Mouse (Mus musculus) thymus, postnatal 0 days (tissue): ENCODE results near the gene Myo18a. TPM values are rescaled to one million over a fixed set of nuclear protein-coding genes. Genes with fewer than 3 reads are reported as not detected.

ENCODE experiments used
- DNase-seq: peaks from one replicate; pipeline ENCODE4 v3.0.0-alpha.2; 2015; ENCODE audit warnings: low spot score
- polyA plus RNA-seq: library from polyadenylated mRNA; unstranded; fragments of >200 nt; fragmentation: Nextera tagmentation; extraction: Ambion mirVana; gene quantifications from 2 replicates; pipeline ENCODE4 v1.2.1, GENCODE M21; 2015

Myo18a gene
- polyA plus RNA-seq, 1 experiment from 2014 or later: 27.5 TPM

DNA sequence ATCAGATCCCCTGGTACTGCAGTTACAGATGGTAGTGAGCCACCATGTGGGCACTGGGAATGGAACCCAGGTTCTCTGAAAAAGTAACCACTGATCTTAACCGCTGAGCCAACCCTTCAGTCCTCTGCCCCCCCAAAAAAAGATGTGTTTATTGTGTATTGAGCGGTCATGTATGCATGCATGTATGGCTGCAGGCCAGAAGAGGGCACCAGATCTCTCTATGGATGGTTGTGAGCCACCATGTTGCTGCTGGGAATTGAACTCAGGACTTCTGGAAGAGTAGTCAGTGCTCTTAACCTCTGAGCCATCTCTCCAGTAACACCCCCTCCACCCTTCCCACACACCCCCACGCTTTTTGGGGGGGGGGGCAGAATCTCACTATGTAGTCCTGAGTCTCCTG is 72.1 kb downstream of the Myo18a start:
- peak; percentile 13 for DNase-seq

DNA sequence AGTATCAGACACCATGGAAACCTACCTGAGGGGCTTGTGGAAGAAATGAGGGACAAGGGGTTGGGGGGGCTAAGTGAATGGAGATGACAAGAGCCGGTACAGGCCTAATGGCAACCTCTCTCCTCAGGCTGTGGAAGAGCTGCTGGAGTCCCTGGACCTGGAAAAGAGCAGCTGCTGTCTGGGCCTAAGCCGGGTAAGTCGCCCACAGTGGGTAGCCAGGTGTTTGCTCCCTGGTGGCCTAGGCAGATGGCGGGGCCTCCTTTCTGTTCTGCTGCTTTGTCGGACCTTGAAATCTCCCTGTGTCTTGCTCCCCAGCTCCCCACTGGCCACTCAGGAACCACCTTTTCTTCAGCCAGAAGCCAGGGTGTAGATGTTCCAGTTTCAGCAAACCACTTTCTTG is 73.2 kb downstream of the Myo18a start:
- DNase-seq: no peak

DNA sequence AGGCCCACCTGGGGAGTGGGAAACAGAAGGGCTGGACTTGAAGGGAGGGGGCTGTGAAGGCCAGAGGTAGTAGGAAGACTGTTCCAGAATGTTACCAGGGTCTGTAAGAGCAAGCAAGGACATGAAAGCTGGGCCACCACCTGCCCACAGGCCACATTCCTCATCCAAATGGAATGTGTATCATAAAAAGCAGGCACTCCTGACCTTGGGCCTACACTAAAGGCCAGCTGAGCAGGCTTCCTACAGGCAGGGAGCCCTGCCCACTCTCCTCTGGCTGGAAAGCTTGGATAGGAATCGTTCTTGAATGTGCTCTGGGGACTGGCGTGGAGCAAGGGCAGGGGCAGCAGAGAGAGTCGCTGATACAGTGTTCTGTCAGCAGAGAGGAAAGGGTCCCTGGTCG is 73.7 kb downstream of the Myo18a start:
- no peak for DNase-seq

DNA sequence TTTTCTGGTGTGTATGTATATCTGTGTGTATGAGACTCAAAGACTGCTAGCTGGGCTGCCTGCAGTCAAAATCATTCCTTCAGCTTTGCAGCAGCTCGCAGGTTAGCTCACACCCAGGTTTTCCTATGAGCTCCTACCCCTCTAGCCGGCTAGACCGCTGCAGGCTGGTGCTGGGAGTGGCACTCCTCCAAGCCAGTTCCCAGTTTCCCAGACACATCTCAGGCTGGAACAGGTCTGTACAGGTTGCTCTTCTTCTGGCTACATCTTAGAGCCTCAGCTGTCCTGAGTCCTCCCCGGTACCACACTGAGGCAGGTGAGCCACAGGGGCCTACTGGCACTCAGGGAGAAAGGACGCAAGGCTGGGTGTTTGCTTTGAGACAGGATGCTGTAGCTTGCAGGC is 74.8 kb downstream of the Myo18a start:
- DNase-seq: no peak

DNA sequence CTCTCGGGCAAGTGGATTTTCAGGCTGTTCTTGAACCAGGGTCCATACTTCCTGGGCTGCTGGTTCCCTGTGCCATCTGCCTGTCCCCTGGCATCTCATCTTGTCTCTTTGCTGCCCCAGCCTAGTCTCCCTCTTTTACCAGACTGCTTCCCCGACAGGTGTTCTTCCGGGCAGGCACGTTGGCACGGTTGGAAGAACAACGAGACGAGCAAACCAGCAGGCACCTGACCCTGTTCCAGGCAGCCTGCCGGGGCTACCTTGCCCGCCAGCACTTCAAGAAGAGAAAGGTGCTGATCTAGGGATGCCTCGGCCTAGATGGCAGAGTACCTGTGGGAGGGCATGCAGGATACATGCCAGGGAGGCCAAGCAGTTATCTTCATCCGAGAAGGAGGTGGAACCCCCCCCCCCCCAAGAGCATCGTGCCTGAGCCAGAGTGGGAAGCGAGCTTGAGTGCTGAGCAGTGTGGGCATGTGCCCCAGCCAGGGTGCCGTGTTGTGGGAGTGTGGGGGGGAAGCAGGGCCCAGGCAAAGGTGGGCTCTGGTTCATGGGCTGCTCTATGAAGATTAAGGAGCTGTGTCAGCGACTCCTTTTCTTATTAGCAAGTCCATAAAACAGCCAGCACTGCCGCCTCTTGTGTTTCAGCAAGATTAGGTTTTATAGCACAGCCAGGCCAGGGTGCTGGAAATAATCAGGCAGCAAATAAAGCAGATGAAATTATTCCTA is 77.6 kb downstream of the Myo18a start:
- no peak for DNase-seq

DNA sequence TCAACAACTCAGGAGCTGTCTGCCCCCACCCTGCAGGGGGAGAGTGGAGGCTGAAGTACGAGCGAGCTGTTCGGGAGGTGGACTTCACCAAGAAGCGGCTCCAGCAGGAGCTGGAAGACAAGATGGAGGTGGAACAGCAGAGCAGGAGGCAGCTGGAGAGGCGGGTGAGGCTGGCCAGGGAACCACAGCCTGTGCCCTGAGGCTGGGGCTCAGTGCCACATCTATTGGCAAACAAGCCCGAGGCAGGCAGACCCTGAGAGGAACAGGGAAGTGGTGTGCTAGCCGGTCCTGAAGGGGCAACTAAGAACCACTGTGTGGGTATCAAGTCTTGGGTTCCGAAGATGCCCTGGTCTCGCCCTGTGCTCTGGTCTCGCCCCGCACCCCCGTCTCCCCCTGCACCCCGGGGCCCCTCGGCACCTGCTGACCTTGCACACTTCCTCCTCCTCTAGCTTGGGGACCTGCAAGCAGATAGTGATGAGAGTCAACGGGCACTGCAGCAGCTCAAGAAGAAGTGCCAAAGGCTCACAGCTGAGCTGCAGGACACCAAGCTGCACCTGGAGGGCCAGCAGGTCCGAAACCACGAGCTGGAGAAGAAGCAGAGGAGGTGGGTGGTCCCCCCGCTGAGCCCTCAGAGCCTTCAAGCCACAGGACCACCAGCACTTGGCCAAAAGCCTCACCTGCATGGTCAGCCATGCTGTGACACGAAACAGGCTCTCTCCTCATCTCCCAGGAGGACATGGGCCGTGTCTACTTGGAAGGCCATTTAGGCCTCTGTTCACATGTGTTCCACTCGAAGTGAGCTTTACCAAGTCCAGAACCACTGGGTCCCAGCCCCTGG is 80.2 kb downstream of the Myo18a start:
- no peak for DNase-seq

DNA sequence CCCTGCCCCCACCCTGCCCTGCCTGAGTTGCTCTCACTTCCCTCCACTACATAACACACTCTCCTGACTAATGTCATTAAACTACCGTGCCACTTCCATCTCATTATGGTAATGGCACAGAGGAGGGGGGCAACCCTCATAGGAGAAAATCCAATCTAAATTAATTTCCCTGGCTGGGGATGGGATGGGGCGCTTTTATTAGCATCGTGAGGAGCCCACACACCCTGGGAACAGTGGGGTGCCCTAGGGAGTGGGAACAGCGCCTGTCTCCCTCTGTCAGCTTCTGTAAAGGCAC is 80.8 kb downstream of the Myo18a start:
- DNase-seq: no peak

DNA sequence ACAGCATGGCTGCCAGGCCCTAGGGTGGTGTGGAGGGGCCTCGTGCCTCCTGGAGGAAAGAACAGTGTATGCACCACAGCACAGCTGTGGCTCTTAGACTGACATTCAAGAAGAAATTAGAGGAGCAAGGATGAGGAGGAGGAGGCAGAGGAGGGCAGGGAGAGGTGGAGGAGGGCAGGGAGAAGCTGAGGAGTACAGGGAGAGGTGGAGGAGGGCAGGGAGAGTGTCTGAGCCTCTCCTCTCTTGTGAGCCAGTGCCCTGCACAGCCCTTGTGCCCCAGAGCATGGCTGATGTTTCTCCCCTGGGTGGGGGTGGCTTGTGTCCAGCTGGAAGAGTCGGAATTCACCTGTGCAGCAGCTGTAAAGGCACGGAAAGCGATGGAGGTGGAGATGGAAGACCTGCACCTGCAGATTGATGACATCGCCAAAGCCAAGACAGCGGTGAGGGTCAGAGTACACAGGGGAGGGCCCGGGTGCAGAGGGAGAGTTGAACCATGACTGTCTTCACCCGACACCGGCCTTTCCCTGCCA is 84.6 kb downstream of the Myo18a start:
- DNase-seq: no peak

DNA sequence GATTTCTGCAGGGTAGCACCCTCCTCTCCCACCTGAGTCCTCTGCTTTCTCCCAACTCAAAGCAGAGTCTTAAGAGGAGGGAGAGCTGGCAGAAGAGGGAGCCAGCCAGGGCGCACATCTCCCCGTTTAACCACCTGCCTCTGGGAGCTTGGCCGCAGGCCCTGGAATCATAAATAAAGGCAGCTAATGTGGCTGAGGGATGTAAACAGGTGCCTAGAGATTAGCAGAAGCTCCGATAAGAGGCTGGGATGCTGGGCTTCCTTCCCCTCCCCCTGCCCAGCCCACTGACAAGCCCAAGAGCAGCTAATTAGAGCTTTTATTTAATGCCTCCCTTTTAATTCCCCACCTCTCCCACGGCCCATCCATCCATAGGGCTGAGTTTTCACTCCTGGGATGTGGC is 85.1 kb downstream of the Myo18a start:
- no peak for DNase-seq

DNA sequence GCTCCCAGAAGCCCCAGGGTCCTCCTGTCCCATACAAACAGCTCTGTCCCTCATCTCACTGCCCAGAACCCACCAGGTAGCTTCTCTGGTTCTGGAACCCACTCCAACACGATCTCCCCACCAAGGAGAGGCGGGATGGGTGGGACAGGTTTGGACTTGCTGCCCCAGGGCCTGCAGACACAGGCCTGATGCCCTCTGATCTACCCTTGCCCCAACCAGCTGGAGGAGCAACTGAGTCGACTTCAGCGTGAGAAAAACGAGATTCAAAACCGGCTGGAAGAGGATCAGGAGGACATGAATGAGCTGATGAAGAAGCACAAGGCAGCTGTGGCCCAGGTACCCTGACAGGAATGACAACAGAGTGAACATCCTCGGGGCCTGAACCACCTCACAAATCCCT is 86.1 kb downstream of the Myo18a start:
- DNase-seq: no peak

DNA sequence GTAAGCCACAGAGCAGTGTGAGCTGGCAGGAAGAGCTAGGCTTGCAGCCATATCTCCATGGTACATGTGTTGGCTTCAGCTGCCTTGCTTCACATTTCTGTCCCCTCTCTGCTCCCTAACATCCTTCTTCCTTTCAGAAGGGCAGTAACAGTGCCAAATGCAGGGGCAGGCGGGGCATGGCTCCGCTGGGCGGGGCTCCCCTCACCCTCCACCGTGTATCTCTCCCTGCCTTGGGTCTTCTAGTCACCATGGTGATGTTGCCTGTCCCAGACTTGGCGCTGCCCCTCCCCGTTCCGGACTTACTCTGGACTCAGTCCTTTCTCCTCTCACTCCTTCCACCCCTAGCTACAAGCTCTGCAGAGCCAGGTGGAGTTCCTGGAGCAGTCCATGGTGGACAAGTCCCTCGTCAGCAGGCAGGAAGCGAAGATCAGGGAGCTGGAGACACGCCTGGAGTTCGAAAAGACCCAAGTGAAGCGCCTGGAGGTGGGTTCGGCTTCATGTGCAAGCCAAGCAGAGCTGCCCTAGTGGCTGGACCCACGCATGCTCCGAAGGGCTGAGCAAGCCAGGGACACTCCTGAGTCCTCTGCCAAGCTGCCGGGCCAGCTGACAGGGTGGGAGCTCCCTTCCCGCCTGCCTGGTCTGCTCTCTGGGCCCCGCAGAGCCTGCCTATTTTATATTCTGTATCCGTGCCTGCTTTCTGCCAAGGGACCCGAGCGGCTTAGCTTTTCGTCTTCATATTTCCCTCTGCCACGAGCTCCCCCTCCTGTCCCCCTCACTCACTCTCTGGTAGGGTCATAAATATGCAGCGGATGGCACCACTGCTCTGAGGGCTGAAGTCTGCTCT is 87.6 kb downstream of the Myo18a start:
- DNase-seq: no peak

DNA sequence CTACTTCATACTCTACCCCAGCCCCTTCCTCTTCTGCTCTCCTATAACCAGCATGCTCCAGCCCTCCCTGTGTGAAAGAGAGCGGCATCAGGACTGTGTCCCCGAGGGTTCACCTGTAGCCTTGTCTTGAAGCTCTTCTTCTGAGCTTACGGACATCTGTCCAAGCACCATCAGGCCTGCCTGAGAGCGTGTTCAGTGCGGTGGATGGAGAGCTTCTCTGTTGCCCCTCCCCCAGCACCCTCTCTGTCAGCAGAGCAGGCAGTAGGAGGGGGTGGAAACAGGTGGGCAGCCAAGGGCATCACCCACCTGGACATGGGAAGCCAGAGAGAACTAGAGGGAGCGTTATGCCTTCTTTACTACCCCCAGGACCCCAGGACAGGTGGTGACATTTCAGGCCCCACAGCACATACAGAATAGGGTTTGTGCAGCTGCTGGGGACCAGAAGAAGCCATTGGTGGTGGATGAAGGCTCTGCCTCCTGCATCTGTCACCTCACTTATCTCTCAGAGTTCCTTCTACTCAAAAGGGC is 88.5 kb downstream of the Myo18a start:
- no peak for DNase-seq

DNA sequence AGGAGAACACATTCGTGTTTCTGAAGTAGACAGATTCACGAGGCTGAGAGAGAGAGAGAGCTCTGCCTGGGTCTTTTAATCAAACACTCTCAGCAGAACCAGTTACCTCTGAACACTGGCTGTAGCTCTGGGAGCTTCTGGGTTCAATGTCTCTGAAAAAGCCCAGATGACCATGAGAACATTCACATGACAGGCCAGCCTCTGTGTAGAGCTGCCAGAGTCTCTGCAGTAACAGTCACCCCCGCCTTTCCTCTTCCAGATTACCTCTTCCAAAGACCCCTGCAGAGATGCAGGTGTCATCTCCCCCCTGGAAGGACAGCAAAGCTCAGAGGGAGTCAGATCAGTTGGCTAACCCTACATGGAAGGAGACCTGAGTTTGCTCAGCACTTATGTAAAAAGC is 89.1 kb downstream of the Myo18a start:
- DNase-seq: no peak

DNA sequence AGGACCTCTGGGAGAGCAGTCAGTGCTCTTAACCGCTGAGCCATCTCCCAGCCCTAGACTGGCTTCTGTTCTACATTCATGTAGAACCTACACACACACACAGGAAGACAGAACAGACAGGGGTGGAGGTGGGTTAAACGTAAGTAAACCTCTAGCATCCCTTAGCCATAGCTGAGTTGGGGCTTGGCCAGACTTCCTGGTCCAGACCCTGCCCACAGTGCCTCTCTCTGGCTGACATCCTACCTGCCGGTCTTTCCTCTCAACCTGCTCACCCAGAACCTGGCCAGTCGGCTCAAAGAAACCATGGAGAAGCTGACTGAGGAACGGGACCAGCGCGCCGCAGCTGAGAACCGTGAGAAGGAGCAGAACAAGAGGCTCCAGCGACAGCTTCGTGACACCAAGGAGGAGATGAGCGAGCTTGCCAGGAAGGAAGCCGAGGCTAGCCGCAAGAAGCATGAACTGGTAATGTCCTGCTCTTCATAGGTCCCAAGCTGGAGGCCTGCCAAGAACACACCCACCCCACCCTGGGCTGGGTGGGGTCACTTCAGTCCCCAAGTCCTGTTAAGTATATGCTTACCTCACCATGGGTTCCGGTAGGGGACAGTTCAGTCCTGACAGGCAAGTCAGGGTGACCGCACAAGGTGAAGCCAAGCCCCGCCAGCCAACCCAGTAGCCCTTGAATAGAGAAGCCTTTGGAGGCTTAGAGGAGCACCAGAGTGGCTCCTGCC is 90.1 kb downstream of the Myo18a start:
- DNase-seq: no peak

DNA sequence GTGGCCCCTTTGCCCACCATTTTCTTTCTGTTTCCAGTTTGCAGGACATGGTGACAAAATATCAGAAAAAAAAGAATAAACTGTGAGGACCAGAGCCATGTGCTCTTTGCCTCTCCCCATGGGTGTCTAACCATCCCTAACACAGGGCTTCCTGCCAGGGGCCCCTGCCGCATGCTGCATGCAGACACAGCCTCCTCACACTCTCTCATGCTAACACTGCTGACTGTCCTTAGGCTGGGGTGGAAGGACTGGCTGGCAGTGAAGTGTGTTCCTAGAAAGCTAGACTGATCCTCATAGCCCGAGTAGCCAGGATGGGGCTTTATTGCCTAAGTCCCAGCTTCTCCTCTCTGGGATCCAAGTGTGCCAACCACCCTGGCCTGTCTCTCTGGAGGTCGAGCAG is 91.6 kb downstream of the Myo18a start:
- no peak for DNase-seq

DNA sequence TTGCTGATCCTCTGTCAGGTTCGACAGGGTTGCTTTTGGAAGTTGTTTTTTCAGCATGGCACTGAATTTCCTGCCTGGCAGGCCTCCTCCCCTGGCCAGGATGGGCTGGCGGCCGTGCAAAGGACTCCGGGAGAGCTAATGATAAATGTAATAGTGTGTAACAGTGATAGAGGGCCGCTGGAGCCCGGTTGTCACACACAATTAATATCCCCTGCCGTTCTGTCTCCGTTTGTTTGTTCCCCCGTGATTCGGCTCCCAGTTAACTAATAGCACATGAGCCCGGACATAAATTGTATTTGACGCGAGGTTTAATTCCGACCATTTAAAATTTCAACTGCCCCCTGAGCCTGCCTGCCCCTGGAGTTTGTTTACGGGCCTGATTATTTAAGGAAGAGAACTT is 92.3 kb downstream of the Myo18a start:
- no peak for DNase-seq

DNA sequence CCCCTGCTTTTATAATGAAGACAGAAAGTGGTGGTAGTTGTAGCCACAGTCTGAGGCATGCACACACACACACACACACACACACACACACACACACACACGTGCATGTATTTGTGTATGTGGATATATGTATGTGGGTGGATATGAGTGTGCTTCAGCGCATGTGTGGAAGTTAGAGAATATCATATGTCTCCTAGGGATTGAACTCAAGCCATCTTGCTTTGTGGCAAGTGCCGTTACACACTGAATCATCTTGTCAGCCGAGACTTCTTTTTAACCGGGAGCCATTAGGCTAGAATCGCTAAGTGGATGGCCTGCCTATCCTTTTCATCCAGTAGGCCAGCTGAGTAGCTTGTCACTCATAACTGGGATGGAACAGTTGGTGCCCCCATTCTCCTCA is 94.0 kb downstream of the Myo18a start:
- no peak for DNase-seq

DNA sequence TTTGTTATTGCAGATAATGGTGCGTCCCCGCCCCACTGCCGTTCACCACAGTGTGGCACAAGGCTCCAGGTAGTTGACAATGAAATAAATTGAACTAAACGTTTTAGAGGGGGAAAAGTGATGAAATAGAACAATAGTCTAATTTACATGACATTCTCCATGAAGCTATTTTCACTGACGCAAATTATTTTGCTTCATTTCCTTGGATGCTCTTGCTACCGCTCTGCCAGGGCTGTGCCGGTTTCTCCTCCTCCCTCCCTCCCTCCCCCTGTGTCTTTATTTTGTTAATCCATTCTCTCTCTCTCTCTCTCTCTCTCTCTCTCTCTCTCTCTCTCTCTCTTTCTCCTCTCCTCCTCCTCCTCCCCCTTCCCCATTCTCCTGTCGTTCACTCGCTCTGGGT is 95.5 kb downstream of the Myo18a start:
- no peak for DNase-seq

DNA sequence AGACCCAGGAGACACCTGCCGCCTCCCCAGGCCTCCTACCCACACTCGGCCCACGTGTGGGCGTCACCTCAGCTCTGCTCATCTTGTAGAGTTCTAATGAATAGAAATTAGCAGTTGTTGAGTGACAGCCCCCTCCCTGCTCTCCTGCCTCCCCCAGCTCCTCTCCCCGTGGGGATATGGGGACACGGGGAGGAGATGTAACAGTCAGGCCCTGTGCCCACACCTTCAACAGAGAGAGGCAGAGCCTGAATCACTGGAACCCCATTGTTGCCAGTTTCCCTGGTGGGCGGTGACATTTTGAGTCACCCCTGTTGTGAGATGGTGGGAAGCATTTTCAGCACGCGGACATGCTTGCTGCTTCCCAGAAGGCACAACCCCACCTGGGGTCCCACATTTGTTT is 97.9 kb downstream of the Myo18a start:
- no peak for DNase-seq

DNA sequence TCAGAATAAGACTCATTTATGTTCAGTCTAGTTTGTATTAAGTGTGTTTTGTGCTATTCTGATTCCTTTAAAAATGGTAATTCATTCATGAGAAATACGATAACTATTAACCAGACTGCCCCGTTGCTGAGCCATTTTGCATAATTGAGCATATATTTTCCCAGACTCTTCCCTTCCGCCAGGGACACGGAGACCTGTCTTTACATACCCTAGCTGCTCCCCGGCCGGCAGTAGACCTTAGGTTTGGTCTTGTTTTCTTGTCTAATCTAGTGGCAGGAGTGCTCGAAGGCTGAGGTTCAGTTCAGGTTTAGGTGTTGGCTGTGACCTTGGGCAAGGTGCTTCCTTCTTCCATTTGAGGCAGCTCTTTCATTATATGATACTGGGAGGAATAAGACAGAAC is 99.8 kb downstream of the Myo18a start:
- DNase-seq: no peak

DNA sequence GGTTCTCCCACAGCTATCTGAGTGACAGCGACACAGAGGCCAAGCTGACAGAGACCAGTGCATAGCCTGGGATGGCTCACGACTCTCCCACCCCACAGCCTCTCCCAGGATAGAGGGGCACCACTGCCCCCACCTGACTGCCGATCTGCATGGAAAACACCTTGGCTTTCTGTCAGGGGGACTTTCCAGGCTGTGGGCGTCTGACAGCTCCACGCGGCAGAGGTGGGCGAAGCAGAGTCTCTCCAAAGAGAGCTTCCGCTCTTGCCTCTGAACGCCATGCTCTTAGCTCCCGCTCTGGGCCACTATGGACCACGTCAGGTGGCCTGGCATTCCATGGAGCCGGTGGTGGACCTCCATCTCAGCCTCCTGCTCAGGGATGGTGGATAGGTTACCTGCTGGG is 101.7 kb downstream of the Myo18a start:
- no peak for DNase-seq
